Mouse (Mus musculus) spleen, adult 2 months (tissue): ENCODE data around the gene Hao1. TPM values are rescaled to one million over a fixed set of nuclear protein-coding genes. Genes with fewer than 3 reads are reported as not detected.

Experiments used
- DNase-seq, 2 experiments: peaks; one replicate each; pipeline versions ENCODE4 v3.0.0 to v3.0.0-alpha.2; 2012 to 2021; ENCODE audit warnings: low spot score in 2 of 2, low read depth in 1 of 2
- H3K27ac ChIP-seq: fragments of 200-500 bp; 2 replicates; pipeline ENCODE4 v1.5.1; 2012; ENCODE audit warnings: low read length, inconsistent platforms; ENCODE audit not compliant: insufficient read depth
- H3K27me3 ChIP-seq: fragments of 200-500 bp; 2 replicates; pipeline ENCODE4 v1.6.1; 2012; ENCODE audit warnings: mild to moderate bottlenecking, moderate library complexity, low read length, inconsistent platforms; ENCODE audit not compliant: control insufficient read depth, insufficient read depth
- H3K36me3 ChIP-seq: fragments of 200-500 bp; 2 replicates; pipeline ENCODE4 v1.6.1; 2012; ENCODE audit warnings: mild to moderate bottlenecking, low read length, inconsistent platforms; ENCODE audit not compliant: control insufficient read depth, insufficient read depth
- H3K4me1 ChIP-seq: fragments of 200-500 bp; 2 replicates; pipeline ENCODE4 v1.6.1; 2011; ENCODE audit warnings: inconsistent platforms; ENCODE audit not compliant: control insufficient read depth, insufficient read depth, insufficient read length
- H3K4me3 ChIP-seq: fragments of 200-500 bp; 2 replicates; pipeline ENCODE4 v1.5.1; 2011; ENCODE audit warnings: mild to moderate bottlenecking, inconsistent platforms; ENCODE audit not compliant: insufficient read depth, insufficient read length; ENCODE audit errors: extremely low read depth
- CTCF ChIP-seq: fragments of 200-500 bp; IDR thresholded peaks from 2 replicates; pipeline ENCODE4 v1.5.1; 2011; ENCODE audit warnings: mild to moderate bottlenecking, inconsistent platforms; ENCODE audit not compliant: insufficient read depth, insufficient read length, insufficient replicate concordance; ENCODE audit errors: extremely low read depth
- POLR2A ChIP-seq: fragments of 200-500 bp; IDR thresholded peaks from 2 replicates; pipeline ENCODE4 v1.6.1; 2011; ENCODE audit warnings: low read depth, low read length, inconsistent platforms
- WGBS: fragments of 180-500 bp; shearing (Covaris S2); methylation state at CpG from one replicate; pipeline ENCODE4 v1.1.7; 2018; 5-methylcytosine and 5-hydroxymethylcytosine counted together
- polyA plus RNA-seq: library from polyadenylated mRNA; depleted of rRNA; stranded (reverse); fragments of >200 nt; gene quantifications from 2 replicates; pipeline ENCODE4 v1.2.3, GENCODE M21; 2012

The Hao1 gene
- polyA plus RNA-seq, 1 experiment = not detected

- H3K27ac ChIP-seq = no peak overlapping the region
- H3K27me3 ChIP-seq = no peaks in the 10 kb centered on the region
- no peak for DNase-seq
- H3K36me3 ChIP-seq = no peaks in the 10 kb centered on the region
- no peak overlapping the region for H3K4me3 ChIP-seq
- TF ChIP-seq CTCF = no peak
- TF ChIP-seq POLR2A = no peak
- 21% methylated on average over 8 of the region's 8 CpGs for WGBS
- no peaks in the 10 kb centered on the region for H3K4me1 ChIP-seq
Measured at GRCm38 (mm10) chr2:134544321-134545065, 9.7 kb downstream of the Hao1 start.

DNA sequence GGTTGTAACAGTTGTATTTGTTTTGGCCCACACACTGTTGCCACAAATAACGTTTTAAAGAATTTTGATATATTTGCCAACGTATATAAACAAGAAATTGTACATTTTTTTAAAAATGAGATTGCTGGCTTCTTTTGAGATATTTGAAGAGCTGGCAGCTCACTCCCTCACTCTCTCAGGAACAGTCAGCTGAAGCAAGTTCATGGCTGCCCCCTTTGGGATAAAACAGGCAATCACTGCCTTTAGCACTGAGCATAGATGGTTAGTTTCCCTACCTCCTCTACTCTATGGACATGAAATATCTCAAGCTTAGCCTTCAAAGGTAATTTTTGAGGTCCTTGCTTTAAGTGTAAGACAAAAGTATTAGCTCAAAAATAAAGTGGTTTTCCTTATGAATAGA lies 10.7 kb downstream of the Hao1 start:
- no peak overlapping the region for H3K27ac ChIP-seq
- H3K4me1 ChIP-seq = no peaks in the 10 kb centered on the region
- TF ChIP-seq CTCF = no peak
- no peak for TF ChIP-seq POLR2A
- 64% methylated on average over 2 of the region's 2 CpGs for WGBS
- H3K27me3 ChIP-seq = no peaks in the 10 kb centered on the region
- DNase-seq = no peak
- no peak overlapping the region for H3K4me3 ChIP-seq
- no peaks in the 10 kb centered on the region for H3K36me3 ChIP-seq

DNA sequence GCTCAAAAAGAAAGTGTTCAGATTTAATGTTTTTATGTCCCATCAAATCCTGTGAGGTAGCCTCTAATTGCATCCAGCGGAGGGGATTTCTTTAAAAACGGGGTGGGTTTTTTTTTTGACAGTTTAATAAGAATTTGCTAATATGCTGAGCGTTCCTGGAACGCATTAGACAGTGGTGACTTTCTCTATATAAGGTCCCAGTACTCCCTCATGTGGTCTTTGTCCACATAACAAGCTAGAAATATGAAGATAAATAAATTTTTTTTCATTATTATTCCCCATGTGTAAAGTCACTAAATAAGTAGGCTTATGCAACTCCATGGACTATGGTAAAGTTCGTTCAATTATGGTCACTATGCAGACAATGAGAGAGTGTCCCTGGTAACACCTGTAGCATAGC lies 13.1 kb downstream of the Hao1 start:
- TF ChIP-seq POLR2A (no peak), CTCF (no peak)
- no peaks in the 10 kb centered on the region for H3K4me1 ChIP-seq
- 20% methylated on average over 5 of the region's 5 CpGs for WGBS
- no peak for DNase-seq
- H3K27me3 ChIP-seq = no peaks in the 10 kb centered on the region
- H3K4me3 ChIP-seq = no peak overlapping the region
- no peaks in the 10 kb centered on the region for H3K36me3 ChIP-seq
- no peak overlapping the region for H3K27ac ChIP-seq

DNA sequence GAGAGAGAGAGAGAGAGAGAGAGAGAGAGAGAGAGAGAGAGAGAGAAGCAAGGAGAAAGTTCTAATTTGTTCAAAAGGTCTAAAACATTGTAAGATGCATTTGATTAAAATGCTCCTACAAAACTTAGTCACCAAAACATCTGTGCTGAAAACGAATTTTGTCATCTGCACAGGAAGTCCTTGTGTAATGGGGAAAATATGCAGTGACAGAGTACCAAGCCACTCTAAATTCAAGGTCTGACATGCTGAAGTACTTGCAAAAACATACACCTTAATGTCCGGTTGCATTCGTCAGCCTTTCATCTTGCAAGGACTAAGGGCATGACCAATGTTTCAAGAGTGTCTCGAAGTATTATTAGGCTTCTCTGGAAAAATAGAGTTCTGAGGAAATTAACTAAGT lies 15.7 kb downstream of the Hao1 start:
- H3K27ac ChIP-seq = no peak overlapping the region
- no peaks in the 10 kb centered on the region for H3K27me3 ChIP-seq
- 25% methylated on average over 4 of the region's 4 CpGs for WGBS
- no peak for DNase-seq
- no peak for TF ChIP-seq CTCF
- TF ChIP-seq POLR2A = no peak
- no peaks in the 10 kb centered on the region for H3K36me3 ChIP-seq
- no peak overlapping the region for H3K4me3 ChIP-seq
- no peaks in the 10 kb centered on the region for H3K4me1 ChIP-seq

DNA sequence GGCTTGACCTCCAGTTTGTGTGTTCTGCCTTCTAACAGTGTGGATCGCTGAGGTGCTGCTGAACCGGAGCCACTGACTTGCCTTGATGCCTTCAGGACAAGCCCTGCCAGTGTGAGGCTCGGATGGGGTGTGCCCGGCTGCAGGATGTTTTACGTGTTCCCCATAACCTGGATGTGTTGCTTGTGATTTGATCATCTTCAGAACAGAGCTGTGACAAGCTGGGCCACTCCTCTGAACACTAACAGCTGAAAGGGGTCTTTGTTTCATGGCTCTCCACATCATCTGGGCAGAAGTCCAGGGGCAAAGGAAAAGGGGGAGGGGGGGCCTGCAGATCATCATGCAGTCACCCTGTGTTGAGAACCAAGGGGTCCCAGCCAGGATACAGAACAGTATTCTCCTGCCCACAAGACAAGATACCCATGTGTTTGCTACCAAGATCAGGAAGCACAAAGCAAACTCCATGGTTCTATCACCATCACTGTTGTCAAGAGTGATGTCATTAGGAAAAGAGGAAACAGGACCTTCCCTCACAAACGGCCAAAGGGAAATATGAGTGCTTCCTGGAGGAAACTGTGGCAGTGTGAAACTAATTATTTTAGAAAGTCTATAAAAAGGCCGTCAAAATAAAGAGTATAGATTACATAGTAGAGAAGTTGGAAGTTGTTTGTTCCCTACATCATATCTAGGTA lies 25.9 kb downstream of the Hao1 start:
- 9% methylated on average over 7 of the region's 7 CpGs for WGBS
- DNase-seq = no peak
- Histone ChIP-seq H3K27ac (no peak overlapping the region), H3K4me1 (no peaks in the 10 kb centered on the region), H3K27me3 (no peaks in the 10 kb centered on the region), H3K4me3 (no peak overlapping the region), H3K36me3 (no peaks in the 10 kb centered on the region)
- TF ChIP-seq POLR2A (no peak), CTCF (no peak)

DNA sequence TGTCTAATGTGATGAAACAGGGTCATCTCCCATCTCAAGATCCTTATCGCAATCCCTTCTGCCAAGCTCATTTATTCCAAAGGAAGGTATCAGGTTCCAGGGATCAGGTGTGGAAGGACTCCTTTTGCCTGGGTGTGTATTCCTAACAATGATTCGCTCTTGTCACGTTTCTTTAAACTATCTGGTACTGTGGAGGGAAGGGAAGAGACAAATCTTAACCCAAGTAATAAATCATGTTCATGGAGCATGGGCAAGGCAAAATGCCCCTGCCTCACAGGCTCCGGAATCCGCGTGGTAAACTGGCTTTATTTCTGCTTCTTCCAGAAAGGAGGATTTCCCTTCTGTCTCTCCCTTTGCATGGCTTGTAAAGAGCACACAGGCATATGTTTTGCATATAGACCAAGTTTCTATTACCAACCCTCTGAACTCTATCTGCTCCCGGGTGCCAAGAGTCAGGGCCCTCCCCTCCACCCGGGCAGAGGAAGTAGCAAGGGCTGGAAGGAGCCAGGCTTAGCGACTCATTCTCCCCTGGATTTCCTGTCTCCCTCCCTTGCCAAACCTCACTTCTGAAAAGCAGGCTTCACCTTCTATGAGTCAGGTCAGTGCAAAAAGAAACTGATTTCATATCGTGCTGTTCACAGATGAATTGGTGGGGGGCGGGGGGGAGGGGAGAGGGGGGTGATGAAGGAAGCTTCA lies 26.6 kb downstream of the Hao1 start:
- Histone ChIP-seq H3K27ac (no peak overlapping the region), H3K4me3 (no peak overlapping the region), H3K27me3 (no peaks in the 10 kb centered on the region), H3K36me3 (no peaks in the 10 kb centered on the region), H3K4me1 (no peaks in the 10 kb centered on the region)
- 25% methylated on average over 11 of the region's 11 CpGs for WGBS
- TF ChIP-seq CTCF (no peak), POLR2A (no peak)
- DNase-seq = no peak
